Mouse (Mus musculus): ENCODE measurements at regions not wholly inside any gene's neighbourhood (a gene's known extent, or its start where the extent isn't known, plus 50 kb on each side); places are given as distances from the start of the nearest gene placed in this dataset.

DNA sequence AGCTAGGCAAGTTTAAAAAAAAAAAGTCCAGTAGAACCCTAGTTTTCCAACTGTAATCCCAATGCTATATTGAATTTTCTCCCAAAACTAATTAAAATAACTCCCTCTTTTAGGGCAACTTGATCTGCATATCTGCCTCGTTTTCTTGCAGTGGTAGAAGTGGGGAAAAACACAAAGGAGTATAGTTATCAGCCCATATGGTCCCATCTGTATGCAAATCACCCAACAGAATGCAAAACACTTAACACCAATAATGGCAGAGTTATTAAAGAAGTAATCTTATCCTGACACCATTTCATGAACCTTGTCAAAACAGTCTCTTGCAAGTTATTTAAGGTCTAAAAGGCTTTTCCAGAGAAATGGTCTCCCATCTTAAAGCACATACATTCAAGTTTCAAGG lies 290.7 kb upstream of the Clec14a start:
- Histone ChIP-seq H3K9me3 (no peaks in the 10 kb centered on the region), H3K4me3 (replicated peaks) (no peak overlapping the region), H3K27me3 (replicated peaks) (no peaks in the 10 kb centered on the region), H3K36me3 (no peaks in the 10 kb centered on the region), H3K4me1 (no peaks in the 10 kb centered on the region), H3K4me2 (no peak overlapping the region), H3K9ac (no peak overlapping the region), H3K27ac (no peak overlapping the region)
- 48% methylated on average over 1 of the region's 1 CpGs for WGBS
- ATAC-seq (ENCODE audit: insufficient read depth, low FRiP score, low read depth): no peak

DNA sequence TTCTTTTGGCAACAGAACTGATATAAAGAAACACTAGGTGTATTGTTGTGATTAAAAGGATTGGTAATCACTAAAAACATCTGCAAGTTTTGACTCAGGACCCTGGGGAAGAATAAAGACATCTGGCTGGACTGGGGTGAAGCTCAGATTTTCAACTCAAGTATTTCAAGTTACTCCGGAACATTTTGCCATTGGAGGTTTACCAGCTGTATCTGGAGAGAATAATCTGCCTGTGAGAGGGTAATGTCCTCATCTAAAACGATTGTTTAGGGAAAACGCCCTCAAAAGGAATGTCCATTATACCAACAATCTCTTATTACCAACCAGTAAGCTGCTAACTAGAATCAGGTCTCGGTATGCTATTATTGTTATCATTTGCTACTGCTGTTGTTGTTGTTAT lies 288.2 kb upstream of the Clec14a start:
- 61% methylated on average over 4 of the region's 4 CpGs for WGBS

DNA sequence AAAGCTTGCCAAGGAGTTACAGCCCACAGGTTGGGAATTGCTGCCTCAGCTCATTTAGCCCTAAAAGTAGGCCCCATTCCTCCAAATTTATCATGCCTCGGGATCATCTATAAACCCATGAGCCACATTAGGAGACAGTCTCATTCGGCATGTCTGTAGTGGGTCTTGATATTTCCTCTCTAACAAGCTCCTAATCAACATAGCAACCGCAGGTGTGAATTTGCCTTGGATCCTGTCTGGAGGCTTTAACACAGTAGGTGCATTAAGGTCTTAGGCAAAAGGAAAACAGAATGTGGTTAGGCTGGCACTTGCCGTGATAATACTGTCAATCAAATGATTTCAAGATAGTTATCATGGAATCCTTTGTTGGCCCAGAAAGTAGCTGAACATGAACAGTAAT lies 287.7 kb upstream of the Clec14a start:
- H3K27ac ChIP-seq: peak overlapping the region; percentile 11; the same call in 1 of the 2 replicates
- H3K27me3 ChIP-seq (replicated peaks): no peaks in the 10 kb centered on the region
- H3K4me3 ChIP-seq (replicated peaks): no peak overlapping the region
- ATAC-seq (ENCODE audit: insufficient read depth, low FRiP score, low read depth): no peak
- no peak overlapping the region for H3K4me2 ChIP-seq
- no peaks in the 10 kb centered on the region for H3K36me3 ChIP-seq
- H3K9ac ChIP-seq: no peak overlapping the region
- 56% methylated on average over 4 of the region's 4 CpGs for WGBS
- H3K4me1 ChIP-seq: no peaks in the 10 kb centered on the region
- no peaks in the 10 kb centered on the region for H3K9me3 ChIP-seq

More for the DNA sequence above, 288.2 kb upstream of the Clec14a start:
- H3K9ac ChIP-seq: no peak overlapping the region
- no peaks in the 10 kb centered on the region for H3K36me3 ChIP-seq
- H3K4me2 ChIP-seq: no peak overlapping the region
- H3K4me3 ChIP-seq (replicated peaks): no peak overlapping the region
- no peaks in the 10 kb centered on the region for H3K9me3 ChIP-seq
- ATAC-seq (ENCODE audit: insufficient read depth, low FRiP score, low read depth): no peak
- no peaks in the 10 kb centered on the region for H3K4me1 ChIP-seq
- H3K27me3 ChIP-seq (replicated peaks): no peaks in the 10 kb centered on the region
- no peak overlapping the region for H3K27ac ChIP-seq

DNA sequence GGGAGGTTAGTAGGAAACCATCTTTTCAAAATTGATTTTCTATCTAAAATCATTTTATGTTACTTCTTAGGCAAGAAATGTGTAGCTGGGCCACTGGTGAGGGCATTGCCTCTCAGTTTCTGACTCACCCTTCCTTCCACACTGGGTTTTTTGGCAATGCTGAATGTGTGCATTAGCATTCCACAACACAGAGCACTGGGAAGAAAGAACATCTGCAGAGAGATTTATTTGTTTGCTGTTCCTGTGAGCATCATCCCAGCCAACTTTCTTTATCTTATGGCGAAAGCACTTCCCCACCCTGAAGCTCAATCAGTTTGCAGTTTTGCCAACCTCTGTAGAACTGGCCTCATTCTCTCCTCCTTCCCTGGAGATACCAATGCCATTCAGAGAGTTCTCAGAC lies 287.0 kb upstream of the Clec14a start:
- Histone ChIP-seq H3K36me3 (no peaks in the 10 kb centered on the region), H3K4me1 (no peaks in the 10 kb centered on the region), H3K27ac (peak overlapping the region; percentile 11; the same call in 1 of the 2 replicates), H3K9ac (no peak overlapping the region), H3K27me3 (replicated peaks) (no peaks in the 10 kb centered on the region), H3K4me3 (replicated peaks) (no peak overlapping the region), H3K9me3 (no peaks in the 10 kb centered on the region), H3K4me2 (no peak overlapping the region)
- no peak for ATAC-seq (ENCODE audit: insufficient read depth, low FRiP score, low read depth)
- 68% methylated on average over 1 of the region's 1 CpGs for WGBS

DNA sequence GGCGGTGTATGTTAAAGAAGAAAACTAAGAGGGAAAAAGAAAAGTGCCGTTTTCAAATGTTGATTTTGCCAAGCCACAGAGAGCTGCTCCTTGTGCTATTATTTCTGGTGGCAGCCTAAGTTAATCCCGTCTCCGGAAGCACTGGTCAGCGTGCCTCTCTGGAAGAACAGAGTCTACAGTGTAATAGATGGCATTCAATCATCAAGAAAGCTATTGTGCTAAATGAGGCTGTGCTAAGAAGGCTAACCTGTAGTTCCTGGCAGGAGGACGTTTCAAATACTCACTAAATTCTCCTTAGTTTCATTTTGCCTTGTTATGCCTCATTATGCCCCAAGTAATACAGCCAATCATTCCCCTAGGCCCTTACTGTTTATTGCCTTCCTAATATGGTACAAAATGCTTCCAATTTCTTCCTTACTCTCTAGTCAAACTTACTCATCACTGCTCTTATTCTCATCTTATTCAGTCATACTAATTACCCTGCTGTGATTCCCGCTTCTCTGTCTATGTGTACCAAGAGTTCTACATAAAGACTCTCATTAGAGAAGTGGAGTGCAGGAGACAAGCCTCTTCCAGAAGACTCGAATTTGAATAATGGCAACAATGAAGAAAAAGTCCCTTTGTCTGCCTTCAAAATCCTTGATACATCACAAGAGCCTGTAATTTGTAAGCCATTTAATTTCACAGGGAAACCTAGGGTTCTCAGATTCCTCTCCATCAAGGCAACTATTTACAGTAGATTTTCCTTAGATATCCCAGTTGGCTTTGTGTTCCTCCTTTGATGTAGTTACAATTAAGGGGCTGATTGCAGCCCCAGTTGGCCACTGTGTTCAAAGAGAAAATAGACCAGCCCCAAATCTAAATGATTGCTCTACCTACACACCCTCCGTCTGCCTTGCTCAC lies 282.0 kb upstream of the Clec14a start:
- Histone ChIP-seq H3K27me3 (replicated peaks) (no peaks in the 10 kb centered on the region), H3K9ac (no peak overlapping the region), H3K4me3 (replicated peaks) (no peak overlapping the region), H3K36me3 (no peaks in the 10 kb centered on the region), H3K9me3 (no peaks in the 10 kb centered on the region), H3K4me1 (no peaks in the 10 kb centered on the region), H3K27ac (no peak overlapping the region), H3K4me2 (no peak overlapping the region)
- ATAC-seq (ENCODE audit: insufficient read depth, low FRiP score, low read depth): no peak
- WGBS: 33% methylated on average over 9 of the region's 9 CpGs

DNA sequence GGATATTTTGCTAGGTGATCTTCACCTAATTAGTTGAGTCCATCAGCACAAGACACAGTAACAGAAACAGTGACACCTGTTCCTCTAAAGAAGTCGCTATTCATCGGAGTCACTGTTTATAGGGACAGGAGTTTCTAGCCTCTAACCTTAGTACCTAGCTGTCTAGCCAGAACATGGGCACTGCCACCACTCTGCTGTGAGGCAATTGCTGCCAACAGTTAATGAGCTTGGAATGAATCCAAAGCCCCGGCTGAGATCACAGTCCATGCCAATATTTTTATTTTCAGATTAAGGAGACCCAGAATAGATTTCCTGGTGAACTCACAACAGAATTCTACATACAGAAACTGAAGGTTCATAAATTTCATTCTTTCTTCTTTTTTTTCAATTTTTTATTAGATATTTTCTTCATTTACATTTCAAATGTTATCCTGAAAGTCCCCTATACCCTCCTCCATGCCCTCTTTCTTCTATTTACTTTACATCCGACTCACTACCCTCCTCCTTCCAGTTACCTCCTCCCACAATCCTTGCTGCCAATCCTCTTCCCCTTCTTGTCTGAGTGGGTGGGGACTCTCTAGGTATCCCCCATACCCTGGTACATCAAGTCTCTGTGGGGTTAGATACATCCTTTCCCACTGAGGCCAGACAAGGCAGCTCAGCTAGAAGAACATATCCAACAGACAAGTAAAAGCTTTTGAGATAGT lies 276.9 kb upstream of the Clec14a start:
- H3K27me3 ChIP-seq (replicated peaks): no peaks in the 10 kb centered on the region
- WGBS: 71% methylated on average over 4 of the region's 4 CpGs
- no peaks in the 10 kb centered on the region for H3K9me3 ChIP-seq
- no peaks in the 10 kb centered on the region for H3K36me3 ChIP-seq
- no peaks in the 10 kb centered on the region for H3K4me1 ChIP-seq
- H3K4me3 ChIP-seq (replicated peaks): no peak overlapping the region
- no peak overlapping the region for H3K4me2 ChIP-seq
- no peak overlapping the region for H3K27ac ChIP-seq
- no peak for ATAC-seq (ENCODE audit: insufficient read depth, low FRiP score, low read depth)
- H3K9ac ChIP-seq: no peak overlapping the region

DNA sequence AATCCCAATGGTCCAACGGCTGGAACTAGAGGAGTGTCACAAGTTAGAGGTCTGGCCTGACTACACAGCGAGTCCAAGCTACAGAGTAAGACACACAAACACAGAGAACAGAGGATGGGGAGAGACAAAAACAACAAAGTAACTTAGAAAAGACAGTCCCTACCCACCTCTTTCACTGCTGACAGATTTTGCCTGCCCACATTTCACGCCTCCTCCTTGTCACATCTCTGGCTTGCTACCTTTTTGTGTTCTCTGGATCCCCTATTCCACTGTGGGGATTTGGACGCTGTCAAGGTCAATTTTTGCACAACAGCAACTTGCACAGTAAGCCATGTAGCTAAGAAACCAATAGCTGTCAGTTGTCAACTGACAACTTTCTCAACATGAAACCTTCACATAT lies 275.8 kb upstream of the Clec14a start:
- Histone ChIP-seq H3K4me1 (no peaks in the 10 kb centered on the region), H3K9me3 (no peaks in the 10 kb centered on the region), H3K36me3 (no peaks in the 10 kb centered on the region), H3K4me2 (no peak overlapping the region), H3K9ac (no peak overlapping the region), H3K4me3 (replicated peaks) (no peak overlapping the region), H3K27me3 (replicated peaks) (no peaks in the 10 kb centered on the region), H3K27ac (no peak overlapping the region)
- 81% methylated on average over 4 of the region's 4 CpGs for WGBS
- ATAC-seq (ENCODE audit: insufficient read depth, low FRiP score, low read depth): no peak

DNA sequence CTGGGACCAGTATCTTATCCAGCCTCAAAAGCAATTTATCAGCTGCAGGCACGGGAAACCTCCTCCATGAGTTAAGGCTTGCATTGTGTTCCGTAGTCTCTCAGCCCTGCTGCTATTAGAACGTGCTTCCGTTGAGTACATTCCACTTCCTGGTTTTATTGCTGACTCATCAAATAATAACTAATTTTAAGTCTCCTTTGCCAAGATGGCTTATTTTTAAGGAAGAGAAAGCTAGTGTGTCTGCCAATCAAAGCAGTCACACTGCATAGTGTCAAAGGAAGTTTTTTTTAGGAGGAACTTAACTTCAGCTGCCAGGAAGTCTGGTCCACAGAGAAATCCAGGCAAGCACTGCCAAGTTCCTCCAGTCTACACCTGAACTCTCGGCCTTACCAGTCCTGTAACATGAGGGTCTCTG lies 269.2 kb upstream of the Clec14a start:
- Histone ChIP-seq H3K9ac (no peak overlapping the region), H3K9me3 (no peaks in the 10 kb centered on the region), H3K27ac (no peak overlapping the region), H3K27me3 (replicated peaks) (no peaks in the 10 kb centered on the region), H3K4me1 (no peaks in the 10 kb centered on the region), H3K4me3 (replicated peaks) (no peak overlapping the region), H3K4me2 (no peak overlapping the region), H3K36me3 (no peaks in the 10 kb centered on the region)
- no peak for ATAC-seq (ENCODE audit: insufficient read depth, low FRiP score, low read depth)
- 25% methylated on average over 5 of the region's 5 CpGs for WGBS

DNA sequence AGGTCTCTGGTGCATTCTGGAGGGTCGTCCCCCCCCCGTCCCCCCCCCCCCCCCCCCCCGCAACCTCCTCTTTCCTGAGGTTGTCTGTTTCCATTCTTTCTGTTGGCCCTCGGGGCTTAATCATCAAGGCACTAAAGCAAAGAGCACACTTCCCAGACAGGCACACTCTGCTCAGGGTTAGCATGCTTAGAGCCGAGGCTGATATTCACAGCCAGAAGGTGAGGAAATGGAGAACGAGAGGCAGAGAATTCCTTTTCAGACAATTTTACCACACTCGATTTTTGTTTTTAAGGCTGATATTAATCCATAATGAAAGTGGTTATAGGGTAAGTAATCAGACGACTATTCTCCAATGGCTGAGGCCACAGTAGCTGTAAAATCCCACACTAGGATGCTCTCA lies 268.7 kb upstream of the Clec14a start:
- no peak for ATAC-seq (ENCODE audit: insufficient read depth, low FRiP score, low read depth)
- Histone ChIP-seq H3K9ac (no peak overlapping the region), H3K36me3 (no peaks in the 10 kb centered on the region), H3K4me1 (no peaks in the 10 kb centered on the region), H3K27ac (no peak overlapping the region), H3K27me3 (replicated peaks) (no peaks in the 10 kb centered on the region), H3K9me3 (no peaks in the 10 kb centered on the region), H3K4me2 (no peak overlapping the region), H3K4me3 (replicated peaks) (no peak overlapping the region)
- WGBS: 63% methylated on average over 5 of the region's 8 CpGs

DNA sequence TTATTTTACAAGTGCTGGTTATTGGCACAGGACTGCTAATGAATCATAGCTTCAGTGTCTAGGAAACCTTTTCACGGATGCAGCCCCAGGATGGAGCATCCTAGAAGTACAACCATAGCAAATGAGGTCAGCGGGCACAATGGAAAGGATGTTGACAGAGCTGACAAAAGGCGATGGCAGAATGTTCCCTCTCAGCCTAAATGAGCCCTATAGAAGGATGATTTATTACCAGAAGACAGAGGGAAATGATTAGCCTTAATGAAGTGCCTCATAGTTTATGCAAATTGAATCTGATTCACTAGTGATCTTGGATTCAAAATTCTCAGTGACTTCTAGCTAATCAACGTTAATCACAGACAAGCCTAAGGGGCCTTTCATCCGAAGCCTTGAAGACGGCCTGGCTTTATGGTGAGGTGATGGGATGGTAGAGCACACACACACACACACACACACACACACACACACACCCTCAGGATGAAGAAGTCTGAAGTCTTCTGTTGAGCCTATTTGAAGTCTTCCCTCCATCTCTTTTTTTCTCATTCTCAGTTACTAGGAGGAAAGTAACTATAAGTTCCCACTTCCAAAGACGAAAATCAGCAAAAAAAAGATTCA lies 267.4 kb upstream of the Clec14a start:
- Histone ChIP-seq H3K36me3 (no peaks in the 10 kb centered on the region), H3K27ac (no peak overlapping the region), H3K4me1 (no peaks in the 10 kb centered on the region), H3K4me2 (no peak overlapping the region), H3K9ac (no peak overlapping the region), H3K4me3 (replicated peaks) (no peak overlapping the region), H3K27me3 (replicated peaks) (no peaks in the 10 kb centered on the region), H3K9me3 (no peaks in the 10 kb centered on the region)
- WGBS: 78% methylated on average over 7 of the region's 7 CpGs
- no peak for ATAC-seq (ENCODE audit: insufficient read depth, low FRiP score, low read depth)

DNA sequence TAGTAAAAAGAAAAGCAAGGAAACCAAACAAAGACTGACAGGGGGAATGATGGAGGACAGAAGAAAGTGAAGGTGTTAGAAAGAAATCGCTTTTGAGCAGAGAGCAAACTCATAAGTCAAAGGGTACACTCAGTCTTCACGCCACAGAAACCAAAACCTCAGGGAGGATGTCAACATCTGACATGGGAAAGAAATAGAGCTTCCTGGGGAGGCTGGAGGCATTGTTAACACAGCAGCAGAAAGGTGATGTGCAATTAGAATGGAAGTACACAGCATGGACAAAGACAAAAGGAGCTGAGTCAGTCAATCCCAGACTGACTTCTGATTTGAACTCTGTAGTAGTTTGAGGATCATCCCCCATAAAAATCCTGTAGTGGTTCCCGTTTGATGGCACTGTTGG lies 261.2 kb upstream of the Clec14a start:
- no peak for ATAC-seq (ENCODE audit: insufficient read depth, low FRiP score, low read depth)
- Histone ChIP-seq H3K9me3 (no peaks in the 10 kb centered on the region), H3K4me2 (no peak overlapping the region), H3K4me3 (replicated peaks) (no peak overlapping the region), H3K27ac (no peak overlapping the region), H3K36me3 (no peaks in the 10 kb centered on the region), H3K4me1 (no peaks in the 10 kb centered on the region), H3K9ac (no peak overlapping the region), H3K27me3 (replicated peaks) (no peaks in the 10 kb centered on the region)
- 32% methylated on average over 3 of the region's 3 CpGs for WGBS

DNA sequence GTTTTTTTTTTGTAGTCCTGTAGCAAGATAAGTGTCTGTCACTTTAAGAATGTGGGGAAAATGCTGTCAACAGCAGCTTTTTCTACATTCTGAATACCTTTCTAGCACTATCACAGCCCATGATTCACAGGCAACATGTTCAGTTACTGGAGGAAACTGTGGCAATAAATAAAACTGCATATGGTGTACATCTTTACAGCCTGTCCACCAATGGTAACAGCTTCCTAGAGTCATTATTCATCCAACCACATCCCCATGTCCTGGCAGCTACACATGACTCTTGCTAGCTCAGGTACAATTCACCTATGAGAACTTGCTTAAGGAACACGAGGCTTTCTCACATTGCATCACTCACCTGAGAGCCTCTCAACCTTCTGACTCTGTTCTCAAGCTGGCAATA lies 247.7 kb upstream of the Clec14a start:
- Histone ChIP-seq H3K27me3 (replicated peaks) (no peaks in the 10 kb centered on the region), H3K4me3 (replicated peaks) (no peak overlapping the region), H3K9me3 (no peaks in the 10 kb centered on the region), H3K9ac (no peak overlapping the region), H3K27ac (no peak overlapping the region), H3K4me1 (no peaks in the 10 kb centered on the region), H3K36me3 (no peaks in the 10 kb centered on the region), H3K4me2 (no peak overlapping the region)
- no peak for ATAC-seq (ENCODE audit: insufficient read depth, low FRiP score, low read depth)
- WGBS: 41% methylated on average over 1 of the region's 1 CpGs
